Mouse (Mus musculus) lung, embryonic 16.5 days (tissue): ENCODE results near the gene Cenpu. TPM values are rescaled to one million over a fixed set of nuclear protein-coding genes. Genes with fewer than 3 reads are reported as not detected.
A peak's percentile ranks its signal among the peaks of the same experiment; 100 is the strongest.

Experiments
- ATAC-seq: fragments of 200-750 bp; cut with Nextera tagmentation; 2 replicates; pipeline ENCODE4 v1.8.0; 2017; ENCODE audit warnings: low read depth, mild to moderate bottlenecking, moderate library complexity
- H3K27ac ChIP-seq: fragments of 300-500 bp; sonication (generic); 2 replicates; pipeline ENCODE4 v1.5.1; 2014; ENCODE audit warnings: mild to moderate bottlenecking, control low read depth, low read length
- H3K27me3 ChIP-seq: fragments of 300-500 bp; sonication (generic); 2 replicates; pipeline ENCODE4 v1.6.1; 2014; ENCODE audit warnings: low read depth, low read length, mixed read lengths; ENCODE audit not compliant: control insufficient read depth, insufficient read depth
- H3K36me3 ChIP-seq: fragments of 300-500 bp; sonication (generic); 2 replicates; pipeline ENCODE4 v1.6.1; 2014; ENCODE audit warnings: low read length; ENCODE audit not compliant: control insufficient read depth, insufficient read depth
- H3K4me1 ChIP-seq: fragments of 300-500 bp; sonication (generic); replicated peaks from 2 replicates; pipeline ENCODE4 v1.6.1; 2014; ENCODE audit warnings: low read length, mixed read lengths; ENCODE audit not compliant: control insufficient read depth, insufficient read depth
- H3K4me2 ChIP-seq: fragments of 300-500 bp; sonication (generic); 2 replicates; pipeline ENCODE4 v1.6.1; 2014; ENCODE audit warnings: low read depth, low read length, control low read depth
- H3K4me3 ChIP-seq: fragments of 300-500 bp; sonication (generic); 2 replicates; pipeline ENCODE4 v1.5.1; 2014; ENCODE audit warnings: mild to moderate bottlenecking, low read length, control low read depth
- H3K9ac ChIP-seq: fragments of 300-500 bp; sonication (generic); 2 replicates; pipeline ENCODE4 v1.6.1; 2014; ENCODE audit warnings: low read length, control low read depth
- H3K9me3 ChIP-seq: fragments of 300-500 bp; sonication (generic); 2 replicates; pipeline ENCODE4 v1.6.1; 2016; ENCODE audit warnings: low read length; ENCODE audit not compliant: control insufficient read depth
- WGBS: fragments of 180-500 bp; shearing (Covaris S2); extraction: QIAGEN DNeasy Blood & Tissue Kit; methylation state at CpG from one replicate; pipeline ENCODE4 v1.1.7; 2014; 5-methylcytosine and 5-hydroxymethylcytosine counted together
- polyA plus RNA-seq: library from polyadenylated mRNA; unstranded; fragments of >200 nt; fragmentation: Nextera tagmentation; extraction: Ambion mirVana; gene quantifications from 2 replicates; pipeline ENCODE4 v1.2.1, GENCODE M21; 2015

The Cenpu gene
- 18.1 and 22.3 TPM in 2 replicates for polyA plus RNA-seq

- H3K4me2 ChIP-seq = peak within 1 kb of the TSS; percentile 73
- H3K9ac ChIP-seq = peak within 1 kb of the TSS; percentile 74
- H3K27ac ChIP-seq = peak within 1 kb of the TSS; percentile 76
- H3K4me3 ChIP-seq = peak within 1 kb of the TSS; percentile 73
- H3K27me3 ChIP-seq = no peaks in the 10 kb centered on the region
- H3K36me3 ChIP-seq = peaks cover under 1% of the 10 kb centered on the region; the same call in 1 of the 2 replicates
- H3K9me3 ChIP-seq = no peaks in the 10 kb centered on the region
- peak; percentile 99 for ATAC-seq
- peaks cover 9% of the 10 kb centered on the region; the same call in 1 of the 2 replicates for H3K4me1 ChIP-seq
- WGBS = under 1% methylated on average over 50 of the region's 50 CpGs
Observed at GRCm38 (mm10) chr8:46551615-46552440, at the start of gene Cenpu. Gene Cenpu, plus strand, starts transcription at chr8:46552028.

GRCm38 (mm10) chr8:46502333-46503071, 49.3 kb upstream of the Cenpu start:
- H3K27me3 ChIP-seq = no peaks in the 10 kb centered on the region
- peak overlapping the region; percentile 42 for H3K4me3 ChIP-seq
- WGBS = 14% methylated on average over 19 of the region's 19 CpGs
- H3K9ac ChIP-seq = peak overlapping the region; percentile 6
- peaks cover 22% of the 10 kb centered on the region for H3K4me1 ChIP-seq
- H3K4me2 ChIP-seq = peak overlapping the region; percentile 51
- H3K9me3 ChIP-seq = no peaks in the 10 kb centered on the region
- peak; percentile 44; the same call in 1 of the 2 replicates for ATAC-seq
- H3K27ac ChIP-seq = no peak overlapping the region
- no peaks in the 10 kb centered on the region for H3K36me3 ChIP-seq

GRCm38 (mm10) chr8:46503072-46503695, 48.6 kb upstream of the Cenpu start:
- Histone ChIP-seq H3K9ac (peak overlapping the region; percentile 6; the same call in 1 of the 2 replicates), H3K9me3 (no peaks in the 10 kb centered on the region), H3K4me2 (peak overlapping the region; percentile 51), H3K4me1 (peaks cover 22% of the 10 kb centered on the region), H3K27me3 (no peaks in the 10 kb centered on the region), H3K36me3 (no peaks in the 10 kb centered on the region), H3K4me3 (peak overlapping the region; percentile 42), H3K27ac (no peak overlapping the region)
- ATAC-seq = peak; percentile 30; the same call in 1 of the 2 replicates
- 56% methylated on average over 12 of the region's 12 CpGs for WGBS

- ATAC-seq = no peak
- no peaks in the 10 kb centered on the region for H3K9me3 ChIP-seq
- no peak overlapping the region for H3K4me2 ChIP-seq
- no peaks in the 10 kb centered on the region for H3K36me3 ChIP-seq
- no peak overlapping the region for H3K4me3 ChIP-seq
- no peaks in the 10 kb centered on the region for H3K27me3 ChIP-seq
- H3K9ac ChIP-seq = no peak overlapping the region
- peaks cover 22% of the 10 kb centered on the region for H3K4me1 ChIP-seq
- 67% methylated on average over 3 of the region's 3 CpGs for WGBS
- H3K27ac ChIP-seq = no peak overlapping the region
Observed at GRCm38 (mm10) chr8:46504196-46504595, 47.6 kb upstream of the Cenpu start.

- Histone ChIP-seq H3K9me3 (no peaks in the 10 kb centered on the region), H3K4me1 (peaks cover 5% of the 10 kb centered on the region; the same call in 1 of the 2 replicates), H3K4me2 (no peak overlapping the region), H3K4me3 (no peak overlapping the region), H3K36me3 (no peaks in the 10 kb centered on the region), H3K27me3 (no peaks in the 10 kb centered on the region), H3K9ac (no peak overlapping the region), H3K27ac (0 out of 2 replicates have a peak overlapping the region, but pooled peaks have one; percentile 5)
- 0 out of 2 replicates have a peak, but pooled peaks have one; percentile 26 for ATAC-seq
- 69% methylated on average over 14 of the region's 14 CpGs for WGBS
Observed at GRCm38 (mm10) chr8:46508488-46509395, 43.1 kb upstream of the Cenpu start.

GRCm38 (mm10) chr8:46509474-46509873, 42.4 kb upstream of the Cenpu start:
- no peak overlapping the region for H3K4me2 ChIP-seq
- WGBS = 86% methylated on average over 3 of the region's 3 CpGs
- H3K4me3 ChIP-seq = no peak overlapping the region
- no peaks in the 10 kb centered on the region for H3K27me3 ChIP-seq
- no peak overlapping the region for H3K9ac ChIP-seq
- peaks cover 5% of the 10 kb centered on the region; the same call in 1 of the 2 replicates for H3K4me1 ChIP-seq
- no peak for ATAC-seq
- H3K27ac ChIP-seq = no peak overlapping the region
- no peaks in the 10 kb centered on the region for H3K9me3 ChIP-seq
- no peaks in the 10 kb centered on the region for H3K36me3 ChIP-seq

- 86% methylated on average over 9 of the region's 9 CpGs for WGBS
- Histone ChIP-seq H3K27me3 (no peaks in the 10 kb centered on the region), H3K4me3 (no peak overlapping the region), H3K9me3 (no peaks in the 10 kb centered on the region), H3K9ac (no peak overlapping the region), H3K36me3 (no peaks in the 10 kb centered on the region), H3K4me2 (no peak overlapping the region), H3K4me1 (0 out of 2 replicates have a peak, but pooled peaks cover 2% of the 10 kb centered on the region), H3K27ac (no peak overlapping the region)
- ATAC-seq = no peak
Observed at GRCm38 (mm10) chr8:46511336-46511735, 40.5 kb upstream of the Cenpu start.

GRCm38 (mm10) chr8:46512538-46512937, 39.3 kb upstream of the Cenpu start:
- Histone ChIP-seq H3K4me2 (no peak overlapping the region), H3K36me3 (no peaks in the 10 kb centered on the region), H3K27ac (no peak overlapping the region), H3K9me3 (no peaks in the 10 kb centered on the region), H3K9ac (no peak overlapping the region), H3K4me1 (0 out of 2 replicates have a peak, but pooled peaks cover 2% of the 10 kb centered on the region), H3K4me3 (no peak overlapping the region), H3K27me3 (no peaks in the 10 kb centered on the region)
- no peak for ATAC-seq
- WGBS = 34% methylated on average over 8 of the region's 8 CpGs
